Mouse (Mus musculus) spleen, adult 2 months (tissue): Measurements from ENCODE around the gene Psrc1.

Source experiments
- CTCF ChIP-seq: fragments of 200-500 bp; IDR thresholded peaks from 2 replicates; pipeline ENCODE4 v1.5.1; 2011; ENCODE audit warnings: mild to moderate bottlenecking, inconsistent platforms; ENCODE audit not compliant: insufficient read depth, insufficient read length, insufficient replicate concordance; ENCODE audit errors: extremely low read depth
- POLR2A ChIP-seq: fragments of 200-500 bp; IDR thresholded peaks from 2 replicates; pipeline ENCODE4 v1.6.1; 2011; ENCODE audit warnings: low read depth, low read length, inconsistent platforms

DNA sequence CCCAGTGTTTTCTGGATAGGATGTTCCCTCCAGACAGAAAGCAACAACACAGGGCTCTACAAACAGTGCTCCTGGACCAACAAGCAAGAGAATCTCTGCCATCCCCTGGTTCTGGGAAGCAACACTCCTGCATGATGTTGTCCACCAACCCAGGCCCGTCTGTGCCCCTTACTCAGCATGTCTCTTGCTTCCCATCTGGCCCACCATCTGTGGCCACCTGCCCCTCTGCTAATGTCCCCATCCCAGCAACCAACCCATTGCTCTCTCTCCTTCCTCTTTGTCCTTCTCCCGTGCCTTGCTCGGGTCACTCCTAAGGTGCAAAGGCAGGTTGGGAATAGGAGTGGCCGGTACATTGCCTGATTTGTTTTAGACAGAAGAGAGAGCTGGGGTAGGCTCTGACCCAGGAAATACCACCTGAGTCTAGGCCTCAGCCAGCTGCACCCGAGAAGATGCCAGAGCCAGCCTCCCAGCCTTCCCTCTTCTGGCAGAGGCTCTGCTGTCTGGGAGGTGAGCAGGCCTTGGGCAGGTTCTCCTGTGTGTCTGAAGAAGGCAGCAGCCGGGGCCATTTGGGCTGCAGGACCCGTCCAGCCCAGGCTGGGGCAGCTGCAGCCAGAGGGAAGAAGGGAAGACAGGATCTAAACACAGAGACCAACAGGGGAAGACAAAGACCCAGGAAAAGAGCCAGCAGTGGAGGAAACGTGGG, 26.2 kb downstream of the Psrc1 start:
- TF ChIP-seq CTCF (no peak), POLR2A (no peak)
